Mouse (Mus musculus) E14TG2a.4 (cell line): Measurements from ENCODE around the gene Mybph.

ENCODE experiments used
- CTCF ChIP-seq: conservative IDR thresholded peaks from 2 replicates; pipeline ENCODE4 v1.5.1; 2014; ENCODE audit warnings: low read length
- NANOG ChIP-seq: IDR thresholded peaks from 2 replicates; pipeline ENCODE4 v1.6.1; 2014; ENCODE audit warnings: borderline replicate concordance, low read length, mixed read lengths
- POU5F1 ChIP-seq: IDR thresholded peaks from 2 replicates; pipeline ENCODE4 v1.6.1; 2014; ENCODE audit warnings: low read length, borderline replicate concordance

DNA sequence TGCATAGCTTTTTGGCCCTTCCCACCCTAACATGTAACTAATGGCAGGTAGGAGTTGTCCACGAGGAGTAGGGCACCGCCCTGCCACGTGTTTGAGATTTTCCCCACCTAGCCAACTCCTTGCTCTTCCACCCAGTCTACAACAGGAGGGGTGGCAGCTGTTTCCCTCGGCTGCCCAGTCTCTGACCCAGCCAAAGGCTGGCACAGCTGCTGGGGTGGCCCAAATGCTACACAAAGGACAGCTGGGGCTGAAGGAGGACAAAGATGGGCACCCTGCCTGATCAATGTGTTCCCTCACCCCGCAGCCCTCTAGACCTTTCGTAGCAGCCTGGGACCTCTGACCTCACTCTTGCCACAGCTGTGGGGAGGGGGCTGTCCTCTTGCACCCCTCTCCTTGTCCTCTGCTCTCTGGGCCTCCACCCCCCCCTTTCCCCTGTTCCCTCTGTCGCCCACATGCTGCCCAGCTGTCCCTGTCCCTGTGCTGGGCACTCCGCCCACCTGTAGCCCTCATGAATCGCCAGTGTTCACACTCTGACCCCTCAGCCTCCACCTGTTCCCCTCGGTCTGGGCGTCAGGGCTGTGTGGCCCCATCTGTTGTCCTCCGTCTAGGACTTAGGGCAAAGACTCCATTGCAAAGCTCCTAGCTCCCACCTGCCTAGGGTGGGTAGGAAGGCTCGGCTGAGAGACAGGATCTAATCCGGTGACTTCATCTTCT, 51.9 kb downstream of the Mybph start:
- no peak for TF ChIP-seq CTCF
- no peak for TF ChIP-seq NANOG
- no peak for TF ChIP-seq POU5F1
